Mouse (Mus musculus) hindbrain, embryonic 16.5 days (tissue): ENCODE measurements around the gene Myt1l. TPM values are rescaled to one million over a fixed set of nuclear protein-coding genes. Genes with fewer than 3 reads are reported as not detected.
A peak's percentile ranks its signal among the peaks of the same experiment; 100 is the strongest.

Source experiments
- ATAC-seq: fragments of 200-750 bp; cut with Nextera tagmentation; 2 replicates; pipeline ENCODE4 v1.8.0; 2017; ENCODE audit warnings: moderate TSS enrichment, moderate library complexity
- H3K27ac ChIP-seq: fragments of 300-500 bp; sonication (generic); 2 replicates; pipeline ENCODE4 v1.5.1; 2014; ENCODE audit warnings: low read depth, mild to moderate bottlenecking, control low read depth, low read length, moderate library complexity
- H3K27me3 ChIP-seq: fragments of 300-500 bp; sonication (generic); replicated peaks from 2 replicates; pipeline ENCODE4 v1.6.1; 2014; ENCODE audit warnings: low read length; ENCODE audit not compliant: control insufficient read depth, insufficient read depth
- H3K36me3 ChIP-seq: fragments of 300-500 bp; sonication (generic); 2 replicates; pipeline ENCODE4 v1.6.1; 2014; ENCODE audit warnings: mild to moderate bottlenecking, low read length, moderate library complexity, mixed read lengths; ENCODE audit not compliant: control insufficient read depth, insufficient read depth
- H3K4me1 ChIP-seq: fragments of 300-500 bp; sonication (generic); 2 replicates; pipeline ENCODE4 v1.6.1; 2014; ENCODE audit warnings: low read depth, low read length; ENCODE audit not compliant: control insufficient read depth, insufficient read depth
- H3K4me2 ChIP-seq: fragments of 300-500 bp; sonication (generic); 2 replicates; pipeline ENCODE4 v1.6.1; 2014; ENCODE audit warnings: mild to moderate bottlenecking, low read length, control low read depth, moderate library complexity
- H3K4me3 ChIP-seq: fragments of 300-500 bp; sonication (generic); 2 replicates; pipeline ENCODE4 v1.5.1; 2014; ENCODE audit warnings: mild to moderate bottlenecking, low read length, control low read depth, moderate library complexity
- H3K9ac ChIP-seq: fragments of 300-500 bp; sonication (generic); 2 replicates; pipeline ENCODE4 v1.6.1; 2014; ENCODE audit warnings: low read depth, mild to moderate bottlenecking, control low read depth, low read length, moderate library complexity
- H3K9me3 ChIP-seq: fragments of 300-500 bp; sonication (generic); 2 replicates; pipeline ENCODE4 v1.6.1; 2014; ENCODE audit warnings: mild to moderate bottlenecking, low read length, moderate library complexity; ENCODE audit not compliant: control insufficient read depth
- WGBS: fragments of 180-500 bp; shearing (Covaris S2); extraction: QIAGEN DNeasy Blood & Tissue Kit; methylation state at CpG from one replicate; pipeline ENCODE4 v1.1.7; 2014; 5-methylcytosine and 5-hydroxymethylcytosine counted together
- polyA plus RNA-seq: library from polyadenylated mRNA; unstranded; fragments of >200 nt; fragmentation: Nextera tagmentation; extraction: Ambion mirVana; gene quantifications from 2 replicates; pipeline ENCODE4 v1.2.1, GENCODE M21; 2015

The Myt1l gene
- polyA plus RNA-seq, 1 experiment from 2014 or later = 236 TPM

GRCm38 (mm10) chr12:29707094-29707493 is 178.9 kb downstream of the Myt1l start:
- Histone ChIP-seq H3K36me3 (no peaks in the 10 kb centered on the region), H3K4me2 (no peak overlapping the region), H3K4me1 (peaks cover 15% of the 10 kb centered on the region), H3K9ac (no peak overlapping the region), H3K9me3 (no peaks in the 10 kb centered on the region), H3K27me3 (no peaks in the 10 kb centered on the region), H3K4me3 (no peak overlapping the region), H3K27ac (no peak overlapping the region)
- no peak for ATAC-seq
- 55% methylated on average over 3 of the region's 3 CpGs for WGBS

GRCm38 (mm10) chr12:29708166-29708565 is 180.0 kb downstream of the Myt1l start:
- H3K4me3 ChIP-seq = no peak overlapping the region
- no peak overlapping the region for H3K27ac ChIP-seq
- H3K4me2 ChIP-seq = no peak overlapping the region
- ATAC-seq = no peak
- peaks cover 5% of the 10 kb centered on the region for H3K4me1 ChIP-seq
- H3K9ac ChIP-seq = no peak overlapping the region
- no peaks in the 10 kb centered on the region for H3K36me3 ChIP-seq
- no peaks in the 10 kb centered on the region for H3K27me3 ChIP-seq
- H3K9me3 ChIP-seq = no peaks in the 10 kb centered on the region
- 73% methylated on average over 3 of the region's 3 CpGs for WGBS

GRCm38 (mm10) chr12:29712795-29713721 is 184.9 kb downstream of the Myt1l start:
- no peaks in the 10 kb centered on the region for H3K9me3 ChIP-seq
- WGBS = 84% methylated on average over 15 of the region's 15 CpGs
- H3K27me3 ChIP-seq = no peaks in the 10 kb centered on the region
- no peak overlapping the region for H3K9ac ChIP-seq
- no peak overlapping the region for H3K4me3 ChIP-seq
- no peak overlapping the region for H3K4me2 ChIP-seq
- H3K27ac ChIP-seq = no peak overlapping the region
- no peak for ATAC-seq
- H3K36me3 ChIP-seq = no peaks in the 10 kb centered on the region
- H3K4me1 ChIP-seq = no peaks in the 10 kb centered on the region

- Histone ChIP-seq H3K36me3 (no peaks in the 10 kb centered on the region), H3K27ac (peak overlapping the region; percentile 61), H3K4me3 (no peak overlapping the region), H3K9ac (no peak overlapping the region), H3K4me2 (peak overlapping the region; percentile 32), H3K27me3 (no peaks in the 10 kb centered on the region), H3K9me3 (no peaks in the 10 kb centered on the region), H3K4me1 (peaks cover 13% of the 10 kb centered on the region)
- 52% methylated on average over 17 of the region's 17 CpGs for WGBS
- ATAC-seq = peak; percentile 67
These were observed 195.6 kb downstream of the Myt1l start for GRCm38 (mm10) chr12:29723722-29724338.

- WGBS = 54% methylated on average over 2 of the region's 2 CpGs
- peaks cover 8% of the 10 kb centered on the region for H3K4me1 ChIP-seq
- peak; percentile 44 for ATAC-seq
These were observed 200.1 kb downstream of the Myt1l start for GRCm38 (mm10) chr12:29728294-29728693.

GRCm38 (mm10) chr12:29740346-29741025 is 212.3 kb downstream of the Myt1l start:
- Histone ChIP-seq H3K4me2 (no peak overlapping the region), H3K4me3 (no peak overlapping the region), H3K27me3 (no peaks in the 10 kb centered on the region), H3K27ac (peak overlapping the region; percentile 48), H3K9ac (no peak overlapping the region), H3K4me1 (peaks cover 13% of the 10 kb centered on the region), H3K9me3 (no peaks in the 10 kb centered on the region), H3K36me3 (no peaks in the 10 kb centered on the region)
- peak; percentile 66 for ATAC-seq
- WGBS = 53% methylated on average over 8 of the region's 8 CpGs

More at GRCm38 (mm10) chr12:29728294-29728693, 200.1 kb downstream of the Myt1l start:
- no peak overlapping the region for H3K9ac ChIP-seq
- no peak overlapping the region for H3K27ac ChIP-seq
- H3K4me3 ChIP-seq = no peak overlapping the region
- H3K4me2 ChIP-seq = no peak overlapping the region
- H3K36me3 ChIP-seq = 0 out of 2 replicates have a peak, but pooled peaks cover 3% of the 10 kb centered on the region
- H3K9me3 ChIP-seq = no peaks in the 10 kb centered on the region
- H3K27me3 ChIP-seq = no peaks in the 10 kb centered on the region

- no peaks in the 10 kb centered on the region for H3K27me3 ChIP-seq
- WGBS = 75% methylated on average over 6 of the region's 6 CpGs
These were observed 213.0 kb downstream of the Myt1l start for GRCm38 (mm10) chr12:29741181-29741580.

GRCm38 (mm10) chr12:29750604-29751128 is 222.5 kb downstream of the Myt1l start:
- Histone ChIP-seq H3K4me1 (no peaks in the 10 kb centered on the region), H3K4me3 (no peak overlapping the region), H3K4me2 (no peak overlapping the region), H3K27me3 (no peaks in the 10 kb centered on the region), H3K27ac (no peak overlapping the region), H3K9ac (no peak overlapping the region), H3K36me3 (no peaks in the 10 kb centered on the region), H3K9me3 (no peaks in the 10 kb centered on the region)
- ATAC-seq = no peak
- 60% methylated on average over 4 of the region's 4 CpGs for WGBS

More at GRCm38 (mm10) chr12:29741181-29741580, 213.0 kb downstream of the Myt1l start:
- Histone ChIP-seq H3K4me1 (peaks cover 13% of the 10 kb centered on the region), H3K36me3 (no peaks in the 10 kb centered on the region), H3K4me3 (no peak overlapping the region), H3K27ac (peak overlapping the region; percentile 48), H3K9me3 (no peaks in the 10 kb centered on the region), H3K4me2 (no peak overlapping the region), H3K9ac (no peak overlapping the region)
- ATAC-seq = no peak; the same call in 1 of the 2 replicates
